Mouse (Mus musculus) ES-CJ7 (cell line): Measurements from ENCODE around the gene Hoxb9.

Source experiments
- DNase-seq: peaks from one replicate; pipeline ENCODE4 v3.0.0; 2011; ENCODE audit warnings: low read depth, low spot score

The Hoxb9 gene

DNA sequence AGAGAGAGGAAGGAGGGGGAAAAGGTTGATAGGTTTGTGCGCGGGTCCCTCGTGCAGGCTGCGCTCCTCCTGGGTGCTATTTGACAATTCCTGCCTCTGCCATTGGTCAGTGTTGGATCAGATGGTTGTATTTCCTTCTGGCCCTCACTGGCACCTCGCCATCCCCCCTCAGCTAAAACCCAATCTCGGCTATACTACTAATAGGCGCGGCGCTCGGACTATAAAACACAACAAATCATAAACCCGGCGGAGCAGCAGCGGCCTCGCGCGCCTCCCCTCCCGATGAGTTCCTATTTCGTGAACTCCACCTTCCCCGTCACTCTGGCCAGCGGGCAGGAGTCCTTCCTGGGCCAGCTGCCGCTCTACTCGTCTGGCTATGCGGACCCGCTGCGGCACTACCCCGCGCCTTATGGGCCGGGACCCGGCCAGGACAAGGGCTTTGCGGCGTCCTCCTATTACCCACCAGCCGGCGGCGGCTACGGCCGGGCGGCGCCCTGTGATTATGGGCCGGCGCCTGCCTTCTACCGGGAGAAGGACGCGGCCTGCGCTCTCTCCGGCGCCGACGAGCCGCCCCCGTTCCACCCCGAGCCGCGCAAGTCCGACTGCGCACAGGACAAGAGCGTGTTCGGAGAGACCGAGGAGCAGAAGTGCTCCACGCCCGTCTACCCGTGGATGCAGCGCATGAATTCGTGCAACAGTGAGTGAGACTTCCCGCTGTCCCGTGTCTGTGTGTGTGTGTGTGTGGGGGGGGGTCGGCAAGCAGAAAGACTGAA is 27.8 kb downstream of the Hoxb9 start:
- DNase-seq: no peak

DNA sequence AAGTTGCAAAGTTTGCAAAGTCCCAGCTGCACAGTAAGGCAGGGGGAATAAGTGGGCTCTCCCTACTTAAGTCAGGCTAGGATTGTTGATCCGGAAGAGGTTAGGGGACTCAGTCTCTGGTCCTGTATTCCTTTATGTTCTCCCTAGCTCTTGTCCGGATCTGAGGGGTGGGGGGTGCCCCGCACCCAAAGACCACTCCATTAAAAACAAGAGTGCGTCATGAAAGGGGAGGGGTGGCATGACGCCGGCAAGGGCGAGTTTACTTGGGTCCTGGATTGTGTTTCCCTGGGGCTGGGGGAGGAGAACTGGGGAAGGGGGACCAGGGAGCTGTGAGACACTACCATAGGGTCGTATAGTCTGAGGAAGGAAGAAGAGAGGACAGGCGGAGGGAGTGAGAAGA is 28.5 kb downstream of the Hoxb9 start:
- no peak for DNase-seq

DNA sequence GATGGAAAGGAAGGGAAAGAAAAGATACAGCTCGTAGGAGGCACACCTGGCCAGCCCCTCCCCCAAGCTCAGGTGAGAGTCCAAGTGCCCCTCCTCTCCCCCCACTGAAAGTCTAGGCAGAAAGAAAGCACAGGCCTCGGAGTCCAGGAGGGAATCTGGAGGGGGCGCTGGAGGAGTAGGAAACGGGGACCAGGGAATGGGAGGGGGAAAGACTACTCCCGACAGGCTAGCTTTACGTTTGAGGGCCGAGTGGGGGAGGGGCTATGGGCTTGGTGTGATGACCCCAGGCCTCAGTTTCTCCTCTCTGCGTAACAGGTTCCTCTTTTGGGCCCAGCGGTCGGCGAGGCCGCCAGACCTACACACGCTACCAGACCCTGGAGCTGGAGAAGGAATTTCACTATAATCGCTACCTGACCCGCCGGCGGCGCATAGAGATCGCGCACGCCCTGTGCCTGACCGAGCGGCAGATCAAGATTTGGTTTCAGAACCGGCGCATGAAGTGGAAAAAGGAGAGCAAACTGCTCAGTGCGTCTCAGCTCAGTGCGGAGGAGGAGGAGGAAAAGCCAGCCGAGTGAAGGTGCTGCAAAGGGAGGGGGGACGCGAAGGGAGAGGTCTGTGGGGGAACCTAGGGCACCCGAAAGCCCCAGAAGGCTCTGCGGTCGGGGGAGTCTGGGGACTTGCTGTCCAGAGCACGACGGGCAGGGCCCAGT is 29.3 kb downstream of the Hoxb9 start:
- DNase-seq: no peak

DNA sequence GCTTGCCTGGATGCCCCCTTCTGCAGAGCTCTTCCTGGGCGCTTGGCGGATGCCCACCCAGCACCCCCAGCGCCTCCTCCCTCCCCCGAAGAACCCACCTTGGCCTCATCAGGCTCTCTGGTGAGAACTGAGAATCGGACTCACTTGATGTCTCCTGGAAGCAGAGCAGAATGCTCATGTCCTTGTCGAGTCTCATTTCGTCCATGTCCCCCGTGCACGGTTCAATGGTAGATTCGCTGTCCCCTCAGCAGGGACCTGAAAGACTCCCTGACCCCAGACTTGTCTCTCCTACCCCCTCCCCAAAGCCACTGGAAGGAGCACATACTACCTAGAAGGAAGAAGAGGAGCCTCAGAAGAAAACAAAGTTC is 29.8 kb downstream of the Hoxb9 start:
- DNase-seq: no peak

DNA sequence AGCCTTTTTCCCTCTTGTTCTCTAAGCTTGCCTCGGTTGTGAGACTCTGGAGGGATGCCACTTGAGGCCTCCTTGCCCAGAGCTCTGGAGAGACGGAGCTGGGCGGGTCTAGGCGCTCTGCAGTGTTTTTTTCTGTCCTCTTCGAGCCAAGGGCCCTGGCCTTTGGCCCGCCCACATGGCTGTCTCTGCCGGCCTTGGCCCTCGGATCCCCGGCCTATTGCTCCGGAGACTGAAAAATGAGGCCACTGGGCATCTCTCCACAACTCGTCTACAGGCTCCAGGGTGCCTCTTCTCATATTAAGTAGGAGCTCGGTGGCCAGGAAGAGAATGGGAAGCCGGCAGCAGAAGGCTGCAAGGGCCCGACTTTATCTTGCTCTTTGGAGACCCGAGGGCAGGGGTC is 30.6 kb downstream of the Hoxb9 start:
- no peak for DNase-seq

DNA sequence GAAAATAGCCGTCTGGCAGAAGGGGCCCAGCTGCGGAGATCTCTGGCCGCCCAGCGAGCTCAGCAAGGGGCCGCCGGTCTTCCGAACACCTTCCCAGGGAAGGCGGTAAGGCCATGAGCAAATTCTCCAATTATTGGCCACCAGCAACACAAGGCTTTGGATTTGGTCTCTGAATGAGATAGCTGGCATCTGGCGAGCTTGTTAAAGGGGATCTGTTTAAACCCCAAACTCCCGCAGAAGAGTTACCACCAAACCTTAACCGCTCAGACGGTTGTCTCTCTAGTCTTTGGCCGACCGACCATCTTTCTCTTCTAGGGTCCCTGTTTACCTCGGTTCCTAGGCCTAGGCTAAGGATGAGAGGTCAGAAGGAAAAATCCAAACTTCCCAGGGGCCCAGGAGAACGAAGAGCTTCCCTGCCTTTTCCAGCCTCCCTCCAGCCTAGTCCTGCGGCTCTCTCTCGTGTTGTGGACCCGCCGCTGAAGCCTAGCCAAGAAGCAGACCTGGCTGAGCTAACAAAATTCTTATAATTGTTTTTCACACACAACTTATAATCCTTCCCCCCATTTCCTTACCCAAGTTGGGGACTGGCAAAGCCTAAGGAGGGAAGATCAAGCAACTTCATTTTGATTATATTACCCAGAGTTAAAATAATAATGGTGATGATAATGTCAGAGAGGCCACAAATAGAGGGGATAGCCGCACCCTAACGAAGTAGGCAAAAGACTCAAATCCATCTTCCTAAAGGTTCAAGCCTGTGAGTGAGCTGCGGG is 31.3 kb downstream of the Hoxb9 start:
- DNase-seq: no peak

DNA sequence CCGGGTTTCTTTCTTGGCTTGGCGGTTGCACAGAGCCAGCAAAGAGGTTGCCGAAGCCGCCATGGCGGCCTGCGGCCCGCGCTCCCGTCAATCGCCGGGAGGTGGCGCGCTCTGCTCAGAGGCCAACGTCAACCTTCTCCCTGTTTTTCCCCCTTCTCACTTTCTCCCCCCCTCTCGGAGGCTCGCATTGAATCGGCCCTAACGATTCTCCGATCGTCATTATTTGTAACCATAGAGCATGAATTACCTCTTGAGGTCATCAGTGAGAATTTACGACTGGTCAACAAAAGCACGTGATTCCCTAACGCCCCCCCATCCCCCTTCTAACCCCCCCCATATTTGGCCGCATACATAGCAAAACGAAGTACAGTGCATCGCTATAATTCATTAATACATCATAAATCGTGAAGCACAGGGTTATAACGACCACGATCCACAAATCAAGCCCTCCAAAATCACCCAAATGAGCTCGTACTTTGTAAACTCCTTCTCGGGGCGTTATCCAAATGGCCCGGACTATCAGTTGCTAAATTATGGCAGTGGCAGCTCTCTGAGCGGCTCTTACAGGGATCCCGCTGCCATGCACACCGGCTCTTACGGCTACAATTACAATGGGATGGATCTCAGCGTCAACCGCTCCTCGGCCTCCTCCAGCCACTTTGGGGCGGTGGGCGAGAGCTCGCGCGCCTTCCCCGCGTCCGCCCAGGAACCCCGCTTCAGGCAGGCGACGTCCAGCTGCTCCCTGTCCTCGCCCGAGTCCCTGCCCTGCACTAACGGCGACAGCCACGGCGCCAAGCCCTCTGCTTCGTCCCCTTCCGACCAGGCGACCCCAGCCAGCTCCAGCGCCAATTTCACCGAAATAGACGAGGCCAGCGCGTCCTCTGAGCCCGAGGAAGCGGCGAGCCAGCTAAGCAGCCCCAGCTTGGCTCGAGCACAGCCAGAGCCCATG is 32.2 kb downstream of the Hoxb9 start, which contains the start of gene Hoxb5:
Gene Hoxb5 (plus strand): TSS at position 186 of the 949 bp plus-strand sequence.
- DNase-seq: peak; percentile 86

DNA sequence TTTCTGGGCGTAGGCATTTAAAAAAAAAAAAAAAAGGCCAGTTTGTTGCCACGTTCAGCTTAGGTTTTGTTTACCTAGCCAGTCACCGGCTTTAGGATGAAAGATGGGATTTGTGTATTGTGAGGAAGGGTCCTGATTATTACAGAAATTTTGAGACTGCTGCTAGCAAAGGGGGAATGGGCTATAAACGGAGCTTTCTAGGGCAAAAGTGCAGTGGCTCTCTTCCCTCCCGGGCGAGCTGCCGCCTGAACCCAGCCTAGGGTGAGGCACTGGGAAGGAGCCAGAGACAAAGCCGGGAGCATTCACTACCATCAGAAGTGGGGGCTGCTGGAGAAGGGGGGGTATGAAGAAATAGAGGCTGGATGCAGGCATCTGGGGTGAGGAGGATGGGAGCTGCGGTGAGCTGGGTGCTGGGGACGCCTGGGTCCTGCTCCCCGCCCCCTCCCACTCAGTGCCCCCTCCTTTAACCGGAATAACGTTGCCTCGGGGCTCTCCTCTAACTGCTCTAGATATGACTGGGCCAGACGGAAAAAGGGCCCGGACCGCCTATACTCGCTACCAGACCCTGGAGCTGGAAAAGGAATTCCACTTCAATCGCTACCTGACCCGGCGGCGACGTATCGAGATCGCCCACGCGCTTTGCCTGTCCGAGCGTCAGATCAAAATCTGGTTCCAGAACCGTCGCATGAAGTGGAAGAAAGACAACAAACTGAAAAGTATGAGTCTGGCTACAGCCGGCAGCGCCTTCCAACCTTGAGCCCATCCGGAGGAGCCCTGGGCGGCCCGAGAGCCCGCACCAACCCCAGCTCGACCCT is 33.3 kb downstream of the Hoxb9 start:
- peak; percentile 44 for DNase-seq

DNA sequence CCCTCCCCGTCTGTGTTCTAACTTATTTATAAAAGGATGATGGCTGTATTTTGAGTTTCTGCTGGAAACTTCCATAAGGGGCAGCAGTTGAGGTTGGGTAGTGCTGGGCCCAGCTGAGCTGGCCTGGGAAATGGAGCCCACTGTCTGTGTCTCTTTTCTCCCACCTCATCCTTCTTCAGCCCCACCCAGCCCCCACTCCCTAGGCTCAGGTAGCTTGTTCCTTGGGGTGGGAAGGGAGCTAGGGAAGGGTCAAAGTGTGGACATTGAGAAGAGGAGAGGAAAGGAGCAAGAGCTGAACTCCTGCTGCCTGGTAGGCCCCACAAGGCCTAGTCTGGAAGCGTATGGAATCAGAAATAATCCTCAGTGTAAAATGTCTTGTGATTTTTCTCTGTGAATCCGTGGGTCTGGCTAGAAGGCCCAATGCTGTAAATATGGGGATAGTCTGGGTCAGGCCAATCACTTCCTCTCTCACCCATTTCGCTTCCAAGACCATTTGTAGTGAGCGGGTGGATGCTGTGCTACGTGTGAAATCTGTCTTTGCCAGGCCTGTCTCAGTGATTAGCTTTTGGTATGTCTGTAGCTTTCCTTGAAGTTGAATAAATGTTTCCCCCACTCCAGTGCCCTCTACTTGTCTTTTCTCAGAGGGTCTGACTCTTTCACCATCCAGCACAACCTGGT is 34.4 kb downstream of the Hoxb9 start:
- DNase-seq: no peak

DNA sequence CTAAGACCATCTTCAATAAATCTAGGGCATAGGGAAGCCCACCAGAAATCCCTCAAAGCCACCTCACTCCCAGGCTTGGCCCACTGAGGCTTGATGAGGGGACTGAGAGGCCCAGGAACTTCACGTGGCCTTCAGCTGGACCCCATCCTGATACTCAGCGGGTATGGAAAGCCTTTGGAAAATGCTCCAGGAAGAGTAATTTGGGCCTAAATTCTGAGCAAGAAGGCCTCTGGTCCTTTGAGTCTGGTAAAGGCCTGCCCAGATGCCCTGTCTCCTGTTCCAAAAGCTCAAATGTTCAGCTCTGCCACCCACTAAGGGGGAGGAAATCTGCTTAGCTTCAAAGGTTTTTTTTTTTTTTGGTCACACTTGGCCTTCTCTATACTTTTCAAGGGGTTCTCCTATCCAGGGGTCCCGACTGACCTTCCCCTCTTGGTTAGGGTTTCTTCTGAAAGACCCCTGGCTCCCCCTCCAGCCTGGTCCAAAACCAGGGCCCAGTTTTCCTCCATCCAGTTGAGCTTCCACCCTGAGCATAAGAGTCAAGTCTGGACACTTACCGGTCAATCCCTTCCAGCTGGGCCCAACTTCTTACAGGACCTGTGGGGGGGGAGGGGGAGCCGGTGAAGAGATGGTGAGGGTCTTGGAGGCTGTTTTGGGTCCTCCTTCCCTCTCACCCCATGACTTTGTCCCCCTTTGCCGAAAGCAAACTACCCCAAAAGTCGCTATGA is 35.1 kb downstream of the Hoxb9 start:
- DNase-seq: no peak

DNA sequence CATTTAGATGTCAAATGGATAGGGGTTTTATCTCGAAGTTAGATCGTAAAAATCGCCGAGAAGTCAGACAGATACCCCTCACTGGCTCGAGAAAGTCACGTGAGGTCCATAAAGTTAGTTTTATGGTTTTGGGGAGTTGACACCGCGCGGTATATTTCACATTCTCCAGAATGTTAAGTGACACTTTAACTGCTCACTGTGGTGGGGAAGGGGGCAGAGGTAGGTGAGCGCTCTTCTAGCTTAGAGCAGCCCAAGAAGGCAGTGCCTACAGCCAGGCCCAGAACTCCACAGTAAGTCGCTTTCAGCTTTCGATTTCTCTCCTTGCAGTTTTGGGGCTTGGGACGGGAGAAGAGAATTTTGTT is 35.6 kb downstream of the Hoxb9 start:
- DNase-seq: no peak

- no peak for DNase-seq
Observed at GRCm38 (mm10) chr11:96308763-96309162, 37.5 kb downstream of the Hoxb9 start.

DNA sequence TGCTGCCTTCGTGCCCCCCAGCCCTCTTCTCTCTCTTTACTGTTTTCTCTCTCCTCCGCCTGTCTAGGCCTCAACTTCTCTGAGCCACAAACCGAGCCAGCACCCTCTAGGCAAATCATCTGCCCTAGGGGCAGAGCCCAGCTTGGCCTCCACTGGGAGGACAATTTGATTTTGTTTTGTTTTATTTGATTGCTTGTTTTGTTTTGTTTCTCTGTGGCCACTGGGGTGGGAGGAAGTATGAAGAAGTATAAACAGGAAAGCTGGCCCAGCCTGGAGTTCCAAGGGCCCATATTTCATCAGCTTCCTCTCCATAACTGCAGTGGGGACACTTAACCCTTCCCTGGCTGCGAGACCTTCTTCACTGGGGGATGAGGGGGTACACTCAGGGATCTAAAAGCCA is 38.0 kb downstream of the Hoxb9 start:
- DNase-seq: no peak

DNA sequence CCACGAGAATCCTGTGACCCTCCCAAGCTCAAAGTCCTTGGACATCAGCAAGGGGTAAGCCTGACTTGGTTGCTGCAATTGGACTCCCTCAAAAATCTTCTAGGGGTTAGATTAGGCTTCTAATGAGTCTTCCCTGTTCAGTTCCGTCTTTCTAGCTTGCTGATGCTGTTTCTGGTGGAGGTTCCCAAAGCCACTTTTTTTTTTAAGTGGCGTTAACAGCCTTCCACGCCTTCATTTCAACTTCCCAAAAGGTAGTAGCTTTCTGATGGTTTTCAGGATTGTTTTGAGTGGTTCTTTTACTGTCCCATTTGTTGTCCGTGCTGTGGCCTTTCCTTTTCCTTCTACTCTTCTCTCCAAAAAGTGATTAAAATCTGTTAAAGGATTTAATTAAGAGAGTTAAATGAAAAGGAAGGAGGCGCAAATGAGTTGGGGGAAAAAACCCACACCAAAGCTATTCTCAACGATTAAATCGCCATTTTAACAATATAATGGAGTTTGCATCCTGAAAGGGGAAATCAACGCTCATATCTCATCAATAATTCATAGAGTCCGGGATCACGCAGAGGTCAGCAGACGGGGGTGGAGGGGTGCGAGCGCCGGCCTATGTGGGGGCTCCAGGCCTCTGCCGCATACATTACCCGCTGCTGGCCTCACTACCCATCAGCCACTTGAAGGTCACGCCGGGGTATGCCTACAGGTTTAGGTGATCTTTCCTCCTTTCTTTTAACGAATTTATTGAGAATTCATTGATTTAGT is 39.1 kb downstream of the Hoxb9 start:
- peak; percentile 80 for DNase-seq

DNA sequence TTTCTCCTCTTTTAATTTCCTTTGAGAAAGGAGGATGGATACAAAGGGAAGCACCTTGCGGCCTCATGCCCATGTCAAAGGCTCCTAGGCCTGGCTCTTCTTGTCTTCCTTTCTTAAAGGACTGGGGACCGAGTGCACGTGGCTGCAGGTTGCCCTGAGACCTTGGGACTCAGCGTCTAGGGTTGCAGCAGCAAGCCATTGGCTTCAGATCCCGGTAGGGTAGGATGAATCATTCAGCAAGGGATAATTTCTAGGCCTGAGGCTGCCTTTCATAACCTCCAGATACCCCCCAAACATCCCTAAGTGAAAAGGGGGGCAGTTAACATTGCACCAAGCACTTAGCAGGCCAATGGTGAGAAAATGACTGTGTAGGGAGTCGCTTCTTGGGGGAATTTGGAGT is 39.8 kb downstream of the Hoxb9 start:
- DNase-seq: no peak

- peak; percentile 95 for DNase-seq
Observed at GRCm38 (mm10) chr11:96311520-96312417, 40.5 kb downstream of the Hoxb9 start.

GRCm38 (mm10) chr11:96313134-96313533 is 41.9 kb downstream of the Hoxb9 start:
- DNase-seq: no peak
